Mouse (Mus musculus) kidney, postnatal 36 days (tissue): ENCODE data around the gene Gfpt1.
A peak's percentile ranks its signal among the peaks of the same experiment; 100 is the strongest.

Source experiments
- DNase-seq, 2 experiments: peaks; one replicate each; pipeline ENCODE4 v3.0.0; 2021 to 2022; ENCODE audit warnings: mixed read lengths in 2 of 2

Gene Gfpt1

DNA sequence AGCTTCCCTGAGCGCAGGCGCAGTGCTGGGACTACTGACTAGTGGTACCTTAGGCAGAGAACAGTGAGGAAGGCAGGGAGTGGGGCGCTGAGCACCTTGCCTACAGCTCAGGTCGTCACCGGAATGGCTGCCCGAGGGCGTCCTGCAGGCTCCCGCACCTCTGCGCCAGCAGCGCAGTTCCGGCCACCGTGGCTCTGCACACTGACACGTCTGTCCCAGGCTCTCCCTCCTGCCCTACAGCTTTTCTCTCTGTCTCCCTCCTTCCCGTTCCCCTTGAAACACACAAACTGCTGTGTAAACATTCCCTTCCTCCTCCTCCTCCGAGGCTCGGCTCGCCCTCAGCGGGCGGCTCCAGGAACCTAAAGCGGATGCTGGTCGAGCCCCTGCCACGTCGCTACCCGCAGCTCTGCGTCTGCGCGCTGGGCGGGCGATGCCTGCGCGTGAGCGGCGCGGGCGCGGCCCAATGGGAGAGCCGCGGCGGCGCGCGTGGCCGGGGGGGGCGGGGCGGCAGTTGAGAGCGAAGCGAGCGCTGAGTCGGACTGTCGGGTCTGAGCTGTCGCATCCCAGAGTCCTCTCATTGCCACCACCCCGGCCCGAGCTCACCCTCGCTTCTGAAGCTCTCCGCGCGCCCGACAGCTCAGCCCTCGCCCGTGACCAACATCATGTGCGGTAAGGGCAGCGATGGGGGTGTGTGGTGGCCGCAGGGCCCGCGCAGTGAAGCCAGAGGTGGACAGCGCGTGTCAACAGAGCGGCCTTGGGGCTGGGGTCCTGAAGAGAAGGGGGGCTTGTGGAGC is at the start of gene Gfpt1:
Gene Gfpt1, plus strand, starts transcription at position 510 of the 794 bp plus-strand sequence.
- peak; percentile 95 to 98 for DNase-seq

DNA sequence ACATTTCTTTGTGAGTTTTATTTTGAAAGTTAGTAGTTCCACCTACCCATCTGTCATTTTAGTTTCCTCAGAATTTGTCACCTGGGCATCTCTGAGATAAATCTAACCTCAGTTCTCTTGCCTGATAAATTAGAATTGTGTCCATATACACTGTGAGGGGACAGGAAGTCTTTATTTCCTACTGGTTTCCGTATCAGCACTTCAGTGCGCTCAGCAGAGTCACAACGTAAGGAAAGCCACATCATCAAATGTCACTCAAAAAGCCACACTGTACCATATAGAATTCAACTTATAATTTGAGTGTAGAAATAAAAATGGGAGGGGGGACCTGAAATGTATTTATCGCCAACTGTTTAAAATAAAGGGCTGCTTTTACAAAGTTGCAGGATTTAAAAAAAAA is 48.4 kb upstream of the Gfpt1 start:
- DNase-seq, result no peak

DNA sequence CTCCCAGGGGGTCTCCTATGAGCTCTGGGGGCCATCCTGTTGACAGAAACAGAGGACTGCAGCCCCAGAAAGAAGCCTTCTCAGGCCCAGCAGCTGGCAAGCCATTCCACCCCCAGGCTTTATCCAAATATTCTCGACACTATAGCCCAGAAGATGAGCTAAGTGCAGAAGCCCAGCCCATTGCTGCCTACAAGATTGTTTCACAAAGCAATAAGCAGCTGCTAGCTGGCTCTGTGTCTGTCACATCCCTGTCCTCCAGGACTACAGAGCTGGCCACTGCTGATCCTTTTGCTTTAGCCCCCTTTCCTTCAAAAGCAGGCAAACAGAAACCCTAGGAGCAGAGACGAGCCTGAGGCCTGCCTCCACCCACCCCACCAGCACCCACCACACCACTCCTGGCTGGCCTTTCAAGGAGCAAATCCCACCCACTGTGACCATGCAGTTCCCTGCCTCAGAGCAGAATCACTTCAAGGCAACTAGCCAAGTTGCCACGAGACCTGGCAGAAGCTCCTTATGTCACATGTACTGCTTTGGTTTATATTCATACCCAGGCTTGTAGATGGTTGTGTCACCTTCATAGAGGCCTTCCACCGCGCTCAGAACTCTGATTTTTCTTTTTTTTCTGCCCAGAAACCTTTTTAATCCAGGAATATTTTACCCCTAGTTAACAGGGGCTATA is 45.9 kb upstream of the Gfpt1 start:
- peak; percentile 66 to 72 for DNase-seq

DNA sequence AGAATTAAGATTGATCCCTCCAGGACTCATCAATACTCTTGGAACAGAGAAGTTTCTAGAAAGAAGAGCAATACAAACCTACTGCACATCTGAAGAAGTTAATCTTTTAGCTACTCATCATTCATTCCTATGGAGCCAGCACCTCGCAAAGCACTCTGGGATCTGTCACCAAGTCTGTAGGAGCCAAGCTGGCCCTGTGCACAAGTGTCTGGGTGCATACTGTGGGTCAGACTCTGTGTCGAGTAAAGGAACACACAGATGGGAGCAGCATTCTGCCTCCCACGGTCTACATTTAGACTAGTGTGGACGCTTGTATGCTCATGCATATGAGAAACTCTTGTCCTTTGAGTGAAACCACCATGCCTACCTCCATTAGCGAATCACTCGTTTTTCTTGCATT is 45.3 kb upstream of the Gfpt1 start:
- no peak for DNase-seq

- DNase-seq, result peak; percentile 39 to 65
These were observed 40.7 kb upstream of the Gfpt1 start for GRCm38 (mm10) chr6:87001995-87002394.

DNA sequence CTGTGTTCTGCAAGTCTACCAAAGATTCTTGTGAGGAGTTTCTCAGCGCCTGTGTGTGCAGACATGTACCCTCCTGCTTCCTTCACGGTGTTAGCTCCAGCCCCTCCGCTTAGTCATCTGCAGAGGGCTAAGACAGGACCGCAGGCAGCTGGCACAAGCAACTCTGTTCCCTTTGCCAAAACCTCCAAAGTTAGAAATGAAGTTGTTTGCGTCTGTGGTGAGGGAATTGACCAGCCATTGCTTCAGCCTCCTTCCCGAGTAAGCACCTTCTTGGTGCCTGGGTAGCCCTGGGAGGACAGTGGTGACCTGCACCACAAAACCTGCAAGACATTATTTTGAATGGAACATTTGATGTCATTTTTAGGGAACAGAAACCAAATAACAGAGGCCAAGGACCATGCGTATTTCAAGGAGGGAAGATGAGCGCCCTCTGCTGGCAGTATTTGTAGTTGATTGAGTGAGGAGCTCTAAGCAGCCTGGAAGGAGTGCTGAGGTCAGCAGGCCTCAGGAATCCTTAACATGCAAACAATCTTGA is 40.1 kb upstream of the Gfpt1 start:
- DNase-seq, result peak; percentile 93 to 95

- DNase-seq, result no peak
These were observed 38.5 kb upstream of the Gfpt1 start for GRCm38 (mm10) chr6:87004099-87004498.

- DNase-seq, result no peak
These were observed 37.1 kb upstream of the Gfpt1 start for GRCm38 (mm10) chr6:87005577-87005976.

DNA sequence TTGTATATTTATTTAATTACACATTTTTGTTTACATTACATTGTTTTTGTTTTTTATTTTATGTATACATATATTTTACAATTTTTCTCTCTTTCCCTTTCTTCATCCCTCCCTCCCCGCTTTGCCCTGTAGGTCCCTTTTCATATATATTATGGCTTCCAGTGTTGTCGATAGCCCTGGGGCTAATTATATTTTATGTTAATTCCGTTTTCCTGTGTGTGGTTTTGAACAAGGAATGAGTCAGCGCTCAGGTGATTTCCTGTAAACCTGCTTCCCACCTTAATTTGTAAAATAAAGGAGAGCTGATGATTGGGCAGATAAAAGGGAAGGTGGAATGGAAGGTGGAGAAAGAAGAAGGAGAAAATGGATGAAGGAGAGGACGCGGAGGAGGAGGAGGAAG is 33.8 kb upstream of the Gfpt1 start, which contains the start of gene Nfu1:
Gene Nfu1, plus strand, starts transcription at position 350 of the 400 bp plus-strand sequence.
- no peak for DNase-seq

GRCm38 (mm10) chr6:87009692-87010328 is 32.8 kb upstream of the Gfpt1 start:
- peak; percentile 96 to 98 for DNase-seq

- DNase-seq, result peak; percentile 48 to 74
These were observed 25.7 kb upstream of the Gfpt1 start for GRCm38 (mm10) chr6:87016916-87017315.

GRCm38 (mm10) chr6:87018874-87019273 is 23.8 kb upstream of the Gfpt1 start:
- DNase-seq, result no peak

DNA sequence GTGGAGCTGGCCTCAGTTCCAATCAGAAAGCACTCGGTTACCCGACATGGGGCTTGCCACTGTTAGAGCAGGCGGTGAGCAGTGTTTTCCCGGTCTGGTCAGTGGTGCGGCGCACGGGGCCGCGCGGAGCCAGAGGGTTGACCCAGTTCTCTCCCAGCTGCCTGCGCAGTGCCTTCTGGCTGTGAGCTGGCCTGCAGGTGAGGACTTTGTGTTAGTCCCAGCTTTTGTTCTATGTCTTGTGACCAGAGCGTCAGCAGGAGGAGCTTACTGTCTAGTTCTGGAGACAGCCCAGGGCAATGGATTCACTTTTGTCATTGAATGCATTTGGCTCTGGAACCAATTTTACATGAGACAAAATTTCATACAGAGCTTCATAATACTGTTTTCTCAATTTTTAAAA is 20.9 kb upstream of the Gfpt1 start:
- no peak for DNase-seq

DNA sequence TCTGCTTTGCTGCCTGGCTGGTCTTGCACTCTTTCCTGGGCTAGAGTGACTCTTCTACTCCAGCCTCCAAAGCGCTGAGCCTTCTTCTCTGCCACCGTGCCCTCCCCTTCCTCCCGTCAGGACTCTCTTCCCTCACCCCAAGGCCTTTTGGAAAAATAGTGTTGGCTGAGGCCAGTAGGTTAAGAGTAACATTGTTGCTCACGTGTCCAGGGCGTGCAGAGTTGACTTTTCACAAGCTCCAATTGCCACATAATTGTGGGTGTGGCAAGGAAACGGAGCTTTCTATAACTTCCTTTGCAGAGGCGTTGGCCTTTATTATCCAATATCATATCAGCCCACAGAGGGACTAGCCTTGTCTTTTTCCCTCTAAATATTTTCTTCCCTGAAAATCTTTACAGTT is 15.7 kb upstream of the Gfpt1 start:
- DNase-seq, result peak; percentile 29 to 45

- no peak for DNase-seq
These were observed 13.8 kb upstream of the Gfpt1 start for GRCm38 (mm10) chr6:87028881-87029280.

- peak; percentile 59 to 79 for DNase-seq
These were observed 11.3 kb upstream of the Gfpt1 start for GRCm38 (mm10) chr6:87031310-87031709.

GRCm38 (mm10) chr6:87032401-87032800 is 10.2 kb upstream of the Gfpt1 start:
- DNase-seq, result peak in 1 of 2 experiments; percentile 23

DNA sequence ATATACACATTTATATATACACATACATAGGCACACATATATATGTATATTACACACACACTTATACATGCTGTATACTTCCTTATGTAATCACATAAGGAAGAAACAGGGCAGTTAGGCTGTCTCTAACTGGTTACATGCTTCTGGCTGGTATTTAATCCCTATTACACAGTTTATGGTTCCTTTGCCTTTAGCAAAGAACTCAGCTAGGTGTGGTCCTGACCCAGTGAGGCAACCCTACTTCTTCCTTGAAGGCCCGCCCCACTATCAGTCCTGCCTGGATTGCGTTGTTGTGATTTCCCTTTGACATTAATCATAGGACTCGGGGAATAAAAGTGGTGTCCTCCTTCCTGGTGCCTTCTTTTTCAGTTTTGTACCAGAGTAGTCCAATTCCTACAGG is 8.3 kb upstream of the Gfpt1 start:
- no peak for DNase-seq

DNA sequence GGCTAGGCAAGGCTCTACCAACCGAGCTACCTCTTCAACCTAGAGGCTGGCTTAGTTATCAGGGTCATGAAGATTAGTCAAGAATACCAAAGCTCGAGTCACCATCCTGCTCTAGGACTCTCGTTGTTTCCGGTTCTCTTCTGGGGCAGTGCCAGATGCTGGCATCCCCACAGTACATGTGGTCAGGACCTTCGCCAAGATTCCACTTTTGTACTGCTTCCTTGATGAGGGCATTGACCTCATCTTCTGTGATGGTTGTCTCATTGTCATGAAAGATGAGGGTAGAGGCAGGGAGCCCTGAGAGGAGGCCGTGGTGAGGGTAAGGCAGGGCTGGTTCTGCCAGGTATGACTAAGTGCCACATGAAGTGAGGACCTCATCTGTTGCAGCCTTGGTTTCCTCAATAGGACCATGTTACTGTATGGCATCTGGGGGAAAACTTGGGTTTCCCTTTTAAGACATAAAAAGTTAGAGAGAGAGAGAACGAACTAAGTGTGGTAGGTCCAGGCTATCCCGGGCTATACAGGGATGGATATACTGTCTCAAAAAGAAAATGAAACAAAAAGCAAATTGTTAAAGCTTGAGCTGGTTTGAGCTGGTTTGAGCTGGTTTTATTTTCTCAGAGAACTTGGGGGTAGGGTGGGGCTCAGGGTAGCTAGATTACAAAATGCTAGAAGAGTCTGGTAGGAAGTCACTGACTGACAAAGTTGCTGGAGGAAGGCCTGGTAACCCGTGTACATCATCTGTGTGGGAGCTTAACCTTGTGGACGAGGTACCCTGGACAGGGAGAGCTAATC is 4.6 kb upstream of the Gfpt1 start:
- DNase-seq, result peak; percentile 19 to 43

DNA sequence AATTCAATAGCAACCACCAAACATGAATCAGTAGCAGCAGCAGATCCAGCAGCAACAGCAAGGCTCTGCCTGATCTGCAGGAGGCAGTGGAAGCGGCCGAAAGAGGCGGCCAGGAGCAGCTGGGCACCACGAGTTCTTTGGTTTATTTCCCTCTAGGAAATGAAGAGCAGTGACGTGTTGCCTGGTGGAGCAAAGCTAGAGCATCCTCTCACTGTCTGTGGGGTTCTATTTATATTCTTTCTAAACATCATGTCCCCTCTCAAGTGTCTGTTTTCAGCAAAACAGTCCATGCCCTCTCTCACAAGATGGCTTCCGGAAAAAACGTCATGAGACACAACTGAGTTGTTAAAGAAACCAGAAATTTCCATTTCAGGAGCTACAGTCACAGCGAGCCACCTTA is 3.5 kb upstream of the Gfpt1 start:
- no peak for DNase-seq

- no peak for DNase-seq
These were observed 1.7 kb upstream of the Gfpt1 start for GRCm38 (mm10) chr6:87040971-87041370.

DNA sequence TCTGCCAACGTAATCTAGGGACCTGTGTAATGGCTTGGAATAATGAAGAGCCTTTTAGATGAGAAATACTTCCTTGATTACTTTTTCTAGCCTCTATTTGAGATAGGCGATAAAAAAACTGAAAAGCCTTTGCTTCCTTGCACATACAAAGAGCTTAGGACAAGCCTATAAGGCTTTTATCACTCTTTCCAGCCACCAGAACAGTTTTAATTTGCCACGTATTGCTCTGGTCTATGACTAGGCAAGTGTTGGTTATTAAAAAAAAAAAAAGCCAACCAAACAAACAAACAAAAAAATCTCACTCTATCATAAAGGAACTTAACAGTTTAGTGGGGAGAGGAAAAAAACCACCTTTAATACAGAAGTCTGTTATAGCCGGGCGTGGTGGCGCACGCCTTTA is 1.2 kb upstream of the Gfpt1 start:
- no peak for DNase-seq

DNA sequence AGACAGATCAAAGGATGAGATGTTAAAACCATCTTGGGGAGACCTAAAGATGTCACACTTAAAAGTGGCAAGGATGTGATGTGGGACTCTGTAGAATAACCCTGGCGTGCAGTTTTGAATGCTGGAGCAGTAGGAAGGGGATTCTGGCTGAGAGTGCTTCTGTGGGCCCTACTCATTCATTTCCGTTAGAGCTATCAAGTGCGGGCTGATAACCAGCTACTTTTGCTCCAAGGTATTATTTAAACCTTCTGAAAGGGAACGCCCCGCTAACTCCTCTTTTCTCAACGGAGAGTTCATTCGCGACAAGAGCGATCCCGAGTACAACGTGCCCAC is 676 bp upstream of the Gfpt1 start:
- DNase-seq, result no peak
